Mouse (Mus musculus) cortical plate, adult 2 months (tissue): ENCODE measurements at regions not wholly inside any gene's neighbourhood (a gene's known extent, or its start where the extent isn't known, plus 50 kb on each side); places are given as distances from the start of the nearest gene placed in this dataset.

Experiments
- CTCF ChIP-seq: fragments of 200-500 bp; IDR thresholded peaks from 2 replicates; pipeline ENCODE4 v1.5.1; 2011; ENCODE audit warnings: mild to moderate bottlenecking, control low read depth, low read length; ENCODE audit not compliant: insufficient read depth; ENCODE audit errors: extremely low read depth
- POLR2A ChIP-seq: fragments of 200-500 bp; IDR thresholded peaks from 2 replicates; pipeline ENCODE4 v1.6.1; 2011; ENCODE audit warnings: mild to moderate bottlenecking, low read length, control low read depth; ENCODE audit not compliant: insufficient read depth; ENCODE audit errors: extremely low read depth

GRCm38 (mm10) chr16:26285627-26286026 is 86.0 kb downstream of the Cldn1 start:
- no peak for TF ChIP-seq CTCF
- no peak for TF ChIP-seq POLR2A
